Mouse (Mus musculus) forebrain, embryonic 10.5 days (tissue): ENCODE data around the gene Egfem1. TPM values are rescaled to one million over a fixed set of nuclear protein-coding genes. Genes with fewer than 3 reads are reported as not detected.

Experiments
- DNase-seq: peaks from one replicate; pipeline ENCODE4 v3.0.0-alpha.2; 2017; ENCODE audit warnings: low spot score; ENCODE audit errors: extremely low spot score
- H3K27ac ChIP-seq: fragments of 300-500 bp; sonication (generic); 2 replicates; pipeline ENCODE4 v1.5.1; 2016; ENCODE audit warnings: mild to moderate bottlenecking
- H3K27me3 ChIP-seq: fragments of 300-500 bp; sonication (generic); 2 replicates; pipeline ENCODE4 v1.6.1; 2016; ENCODE audit warnings: mild to moderate bottlenecking; ENCODE audit not compliant: poor library complexity, severe bottlenecking
- H3K36me3 ChIP-seq: fragments of 300-500 bp; sonication (generic); replicated peaks from 2 replicates; pipeline ENCODE4 v1.6.1; 2016; ENCODE audit warnings: mild to moderate bottlenecking, moderate library complexity
- H3K4me1 ChIP-seq: fragments of 300-500 bp; sonication (generic); 2 replicates; pipeline ENCODE4 v1.6.1; 2016
- H3K4me3 ChIP-seq: fragments of 300-500 bp; sonication (generic); 2 replicates; pipeline ENCODE4 v1.5.1; 2016; ENCODE audit warnings: mild to moderate bottlenecking, moderate library complexity
- H3K9me3 ChIP-seq: fragments of 300-500 bp; sonication (generic); 2 replicates; pipeline ENCODE4 v1.6.1; 2016; ENCODE audit warnings: mild to moderate bottlenecking, moderate library complexity
- WGBS: fragments of 180-500 bp; shearing (Covaris S2); methylation state at CpG from one replicate; pipeline ENCODE4 v1.1.7; 2016; 5-methylcytosine and 5-hydroxymethylcytosine counted together
- polyA plus RNA-seq: library from polyadenylated mRNA; unstranded; fragments of >200 nt; fragmentation: Nextera tagmentation; extraction: Ambion mirVana; gene quantifications from 2 replicates; pipeline ENCODE4 v1.2.1, GENCODE M21; 2016

The Egfem1 gene
- polyA plus RNA-seq, 1 experiment from 2014 or later = 4.0 TPM

- H3K4me3 ChIP-seq = no peak overlapping the region
- no peaks in the 10 kb centered on the region for H3K9me3 ChIP-seq
- H3K36me3 ChIP-seq = no peaks in the 10 kb centered on the region
- no peaks in the 10 kb centered on the region for H3K27me3 ChIP-seq
- WGBS = 58% methylated on average over 2 of the region's 2 CpGs
- no peak for DNase-seq
- H3K4me1 ChIP-seq = no peaks in the 10 kb centered on the region
- no peak overlapping the region for H3K27ac ChIP-seq
These were observed 147.9 kb downstream of the Egfem1 start for GRCm38 (mm10) chr3:29229712-29230111.

DNA sequence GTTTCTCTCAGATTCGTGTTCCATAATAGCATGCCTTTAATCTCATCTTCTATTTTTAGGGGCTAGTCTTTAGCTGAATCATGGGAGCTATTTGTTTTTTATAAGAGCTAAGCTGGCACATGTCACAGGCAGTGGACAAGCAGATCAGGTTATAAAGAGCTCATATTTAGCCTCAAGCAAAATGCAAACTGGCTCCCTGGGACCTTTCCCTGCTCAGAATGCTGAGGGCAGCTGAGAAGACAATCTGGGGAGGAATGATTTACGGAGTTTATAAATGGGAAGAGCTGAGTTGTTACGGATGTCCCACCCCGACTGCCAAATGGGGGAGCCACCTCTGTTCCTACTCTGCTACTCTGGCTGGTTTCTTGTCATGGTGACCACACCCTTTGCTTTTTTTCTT is 153.7 kb downstream of the Egfem1 start:
- Histone ChIP-seq H3K36me3 (no peaks in the 10 kb centered on the region), H3K4me1 (peaks cover 7% of the 10 kb centered on the region), H3K27ac (no peak overlapping the region), H3K4me3 (no peak overlapping the region), H3K9me3 (no peaks in the 10 kb centered on the region), H3K27me3 (no peaks in the 10 kb centered on the region)
- DNase-seq = no peak
- WGBS = 83% methylated on average over 4 of the region's 4 CpGs

DNA sequence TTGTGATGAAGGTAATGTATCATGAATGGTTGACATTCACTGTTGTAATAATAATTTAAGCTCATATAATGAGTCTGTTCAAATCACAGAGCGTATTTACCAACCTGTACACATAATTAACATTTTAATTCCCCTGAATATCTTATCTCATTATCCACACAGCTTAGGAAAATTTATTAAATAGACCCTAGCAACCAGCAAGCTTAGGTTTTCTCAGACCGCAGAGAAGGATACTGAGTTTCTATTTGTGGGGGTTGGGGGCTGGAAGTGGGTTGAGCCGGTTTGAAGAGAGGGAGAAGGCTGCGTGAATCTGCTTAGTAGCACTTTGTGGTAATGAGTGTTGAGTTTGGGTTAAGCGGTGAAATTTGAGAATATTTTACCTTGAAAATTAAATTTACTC is 154.7 kb downstream of the Egfem1 start:
- Histone ChIP-seq H3K4me3 (no peak overlapping the region), H3K36me3 (no peaks in the 10 kb centered on the region), H3K27me3 (no peaks in the 10 kb centered on the region), H3K4me1 (peaks cover 7% of the 10 kb centered on the region), H3K27ac (no peak overlapping the region), H3K9me3 (no peaks in the 10 kb centered on the region)
- WGBS = 92% methylated on average over 5 of the region's 5 CpGs
- DNase-seq = no peak

DNA sequence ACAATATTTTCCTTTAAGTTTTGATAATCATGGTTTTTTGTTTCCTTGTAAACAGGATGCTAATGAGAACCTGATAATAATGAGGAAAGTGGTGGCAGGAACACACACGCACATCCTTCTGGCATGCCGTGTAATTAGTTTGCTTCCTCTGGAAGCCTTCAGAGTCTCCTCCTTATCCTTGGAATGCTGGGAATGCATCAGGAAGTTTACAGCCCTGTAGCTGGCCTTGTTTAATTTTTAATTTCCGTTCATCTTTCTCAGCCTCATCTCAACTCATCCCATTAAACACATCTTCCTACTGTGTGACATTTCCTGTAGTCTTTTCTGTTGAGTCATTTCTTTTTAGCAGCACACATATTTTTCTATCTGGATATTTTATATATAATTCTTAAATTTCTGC is 161.8 kb downstream of the Egfem1 start:
- H3K27ac ChIP-seq = no peak overlapping the region
- no peak overlapping the region for H3K4me3 ChIP-seq
- H3K9me3 ChIP-seq = no peaks in the 10 kb centered on the region
- 66% methylated on average over 3 of the region's 3 CpGs for WGBS
- no peaks in the 10 kb centered on the region for H3K36me3 ChIP-seq
- no peak for DNase-seq
- H3K4me1 ChIP-seq = 0 out of 2 replicates have a peak, but pooled peaks cover 3% of the 10 kb centered on the region
- H3K27me3 ChIP-seq = no peaks in the 10 kb centered on the region

- WGBS = 72% methylated on average over 4 of the region's 4 CpGs
- no peak overlapping the region for H3K4me3 ChIP-seq
These were observed 209.8 kb downstream of the Egfem1 start for GRCm38 (mm10) chr3:29291633-29292032.

GRCm38 (mm10) chr3:29292251-29292650 is 210.4 kb downstream of the Egfem1 start:
- H3K27ac ChIP-seq = peak overlapping the region; percentile 58; the same call in 1 of the 2 replicates
- no peaks in the 10 kb centered on the region for H3K36me3 ChIP-seq
- peaks cover 27% of the 10 kb centered on the region for H3K4me1 ChIP-seq
- WGBS = 48% methylated on average over 3 of the region's 3 CpGs
- H3K4me3 ChIP-seq = no peak overlapping the region
- no peaks in the 10 kb centered on the region for H3K9me3 ChIP-seq
- DNase-seq = no peak
- no peaks in the 10 kb centered on the region for H3K27me3 ChIP-seq

More at GRCm38 (mm10) chr3:29291633-29292032, 209.8 kb downstream of the Egfem1 start:
- Histone ChIP-seq H3K36me3 (no peaks in the 10 kb centered on the region), H3K9me3 (no peaks in the 10 kb centered on the region), H3K27me3 (no peaks in the 10 kb centered on the region), H3K4me1 (peaks cover 27% of the 10 kb centered on the region), H3K27ac (peak overlapping the region; percentile 58; the same call in 1 of the 2 replicates)
- no peak for DNase-seq

DNA sequence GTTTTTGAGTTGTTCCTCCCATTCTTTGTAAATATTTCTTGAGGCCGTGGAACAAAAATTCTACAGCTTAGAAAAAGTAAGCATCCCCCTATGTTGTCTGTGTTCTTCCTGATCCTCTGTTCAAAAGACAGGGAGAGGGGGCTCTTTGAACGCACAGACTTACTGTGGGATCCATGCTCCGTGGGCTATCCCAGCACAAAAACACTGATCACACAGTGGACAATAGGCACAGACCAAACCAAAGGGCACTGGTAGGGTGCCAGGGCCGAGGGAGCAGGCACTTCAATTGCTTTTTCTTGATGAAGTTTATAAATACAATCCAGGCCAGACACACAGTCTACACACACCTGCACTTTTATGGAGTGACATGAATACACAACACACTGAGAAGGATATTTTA is 211.4 kb downstream of the Egfem1 start:
- H3K27ac ChIP-seq = peak overlapping the region; percentile 74

DNA sequence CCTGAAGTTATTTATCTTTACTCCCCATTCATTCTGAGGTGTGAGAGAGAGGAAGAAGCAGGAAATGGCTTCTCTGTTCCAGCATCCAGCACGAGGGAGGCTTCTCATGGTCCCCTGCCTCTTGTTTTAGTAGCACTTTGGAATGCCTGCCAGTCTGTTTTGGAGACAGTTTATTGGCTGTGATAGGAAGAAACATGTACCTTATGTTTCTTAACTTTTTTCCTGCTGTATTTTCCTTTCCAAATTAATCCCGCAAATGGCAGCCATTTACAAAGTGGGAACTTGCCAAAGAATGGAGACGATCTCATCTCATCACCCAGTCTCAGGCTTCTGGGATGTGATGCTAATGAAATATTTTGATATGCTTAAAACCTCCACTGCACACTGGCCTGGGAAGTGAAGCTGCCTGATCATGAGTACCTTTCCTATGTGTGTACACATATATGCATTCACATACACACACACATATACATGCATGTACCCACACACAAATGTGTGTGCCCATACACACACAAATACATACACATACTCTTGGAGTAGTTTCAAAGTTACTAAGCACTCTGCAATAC is 260.5 kb downstream of the Egfem1 start:
- Histone ChIP-seq H3K36me3 (no peaks in the 10 kb centered on the region), H3K9me3 (no peaks in the 10 kb centered on the region), H3K4me1 (peaks cover 15% of the 10 kb centered on the region; the same call in 1 of the 2 replicates), H3K4me3 (no peak overlapping the region), H3K27me3 (no peaks in the 10 kb centered on the region), H3K27ac (no peak overlapping the region)
- DNase-seq = no peak
- WGBS = 83% methylated on average over 3 of the region's 3 CpGs

More for the DNA sequence above, 211.4 kb downstream of the Egfem1 start:
- DNase-seq = no peak
- Histone ChIP-seq H3K9me3 (no peaks in the 10 kb centered on the region), H3K4me1 (peaks cover 27% of the 10 kb centered on the region), H3K4me3 (no peak overlapping the region), H3K27me3 (no peaks in the 10 kb centered on the region), H3K36me3 (no peaks in the 10 kb centered on the region)
- 49% methylated on average over 4 of the region's 4 CpGs for WGBS

DNA sequence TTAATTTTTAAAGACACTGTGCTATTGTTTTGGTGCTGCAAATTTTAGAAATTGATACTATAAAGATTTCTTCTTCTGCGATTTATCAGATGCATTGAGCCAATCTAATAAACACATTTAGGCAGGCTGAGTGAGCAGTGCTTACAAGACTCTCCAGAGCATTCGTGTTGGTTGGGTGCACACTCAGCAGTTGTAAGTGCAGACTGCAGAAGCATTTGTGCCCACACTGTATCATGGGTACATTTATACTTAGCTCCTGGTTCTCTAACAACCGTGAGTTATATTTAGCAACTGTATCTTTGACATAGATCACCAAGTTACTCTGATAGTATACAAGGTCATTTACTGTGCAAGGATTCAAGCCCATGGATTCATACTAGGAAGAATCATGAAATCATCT is 264.0 kb downstream of the Egfem1 start:
- no peak overlapping the region for H3K4me3 ChIP-seq
- 79% methylated on average over 3 of the region's 3 CpGs for WGBS
- no peak for DNase-seq
- H3K27me3 ChIP-seq = no peaks in the 10 kb centered on the region
- H3K4me1 ChIP-seq = peaks cover 21% of the 10 kb centered on the region
- no peak overlapping the region for H3K27ac ChIP-seq
- H3K9me3 ChIP-seq = no peaks in the 10 kb centered on the region
- no peaks in the 10 kb centered on the region for H3K36me3 ChIP-seq

- WGBS = 72% methylated on average over 8 of the region's 8 CpGs
- DNase-seq = no peak
These were observed 285.1 kb downstream of the Egfem1 start for GRCm38 (mm10) chr3:29366907-29367306.

DNA sequence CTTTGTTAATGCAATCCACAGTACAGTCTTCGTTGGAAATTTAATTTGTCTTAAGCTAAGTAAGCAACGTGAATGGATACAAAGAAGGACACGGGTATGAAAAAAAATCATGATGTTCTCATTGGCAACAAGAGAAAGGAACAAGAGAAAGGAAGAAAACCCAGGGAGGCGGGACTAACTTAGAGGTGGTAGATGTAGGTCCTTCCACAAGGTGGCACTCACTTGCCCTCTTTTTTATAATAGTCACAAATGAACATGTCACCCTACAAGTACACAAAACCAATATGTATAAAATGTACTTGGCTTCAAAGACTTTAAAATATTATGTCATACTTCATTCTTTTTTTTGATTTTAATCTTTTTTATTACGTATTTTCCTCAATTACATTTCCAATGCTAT is 288.7 kb downstream of the Egfem1 start:
- H3K9me3 ChIP-seq = no peaks in the 10 kb centered on the region
- no peaks in the 10 kb centered on the region for H3K4me1 ChIP-seq
- no peak overlapping the region for H3K27ac ChIP-seq
- H3K4me3 ChIP-seq = no peak overlapping the region
- WGBS = 72% methylated on average over 5 of the region's 5 CpGs
- no peak for DNase-seq
- no peaks in the 10 kb centered on the region for H3K27me3 ChIP-seq
- H3K36me3 ChIP-seq = no peaks in the 10 kb centered on the region

More at GRCm38 (mm10) chr3:29366907-29367306, 285.1 kb downstream of the Egfem1 start:
- Histone ChIP-seq H3K4me1 (no peaks in the 10 kb centered on the region), H3K27me3 (no peaks in the 10 kb centered on the region), H3K4me3 (no peak overlapping the region), H3K36me3 (no peaks in the 10 kb centered on the region), H3K27ac (no peak overlapping the region), H3K9me3 (no peaks in the 10 kb centered on the region)

DNA sequence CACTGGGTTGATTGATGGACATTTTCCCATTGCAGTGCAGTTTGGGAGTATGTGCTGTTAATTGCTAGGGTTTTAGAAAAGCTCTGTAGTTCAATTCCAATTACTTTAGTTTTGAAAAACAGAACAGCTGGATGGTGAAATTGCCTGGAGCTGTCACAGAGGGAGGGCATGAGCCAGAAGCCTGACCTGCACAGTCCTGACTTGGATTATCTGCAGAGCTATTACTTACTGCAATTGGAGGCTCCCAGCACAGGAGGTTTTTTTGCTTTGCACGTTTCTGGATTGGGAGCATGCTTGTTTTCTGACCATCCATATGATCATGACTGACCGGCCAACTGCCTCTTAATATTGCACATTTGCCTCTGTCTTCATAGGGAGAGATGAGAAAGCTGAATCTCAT is 299.4 kb downstream of the Egfem1 start:
- peaks cover 18% of the 10 kb centered on the region for H3K4me1 ChIP-seq
- DNase-seq = no peak
- 73% methylated on average over 2 of the region's 2 CpGs for WGBS

GRCm38 (mm10) chr3:29399064-29399463 is 317.2 kb downstream of the Egfem1 start:
- H3K27me3 ChIP-seq = no peaks in the 10 kb centered on the region

More for the DNA sequence above, 299.4 kb downstream of the Egfem1 start:
- H3K9me3 ChIP-seq = no peaks in the 10 kb centered on the region
- H3K27ac ChIP-seq = 0 out of 2 replicates have a peak overlapping the region, but pooled peaks have one; percentile 20
- no peaks in the 10 kb centered on the region for H3K27me3 ChIP-seq
- no peaks in the 10 kb centered on the region for H3K36me3 ChIP-seq
- no peak overlapping the region for H3K4me3 ChIP-seq

More at GRCm38 (mm10) chr3:29399064-29399463, 317.2 kb downstream of the Egfem1 start:
- Histone ChIP-seq H3K4me3 (no peak overlapping the region), H3K9me3 (no peaks in the 10 kb centered on the region), H3K27ac (no peak overlapping the region), H3K36me3 (no peaks in the 10 kb centered on the region), H3K4me1 (no peaks in the 10 kb centered on the region)
- DNase-seq = no peak
- 93% methylated on average over 3 of the region's 3 CpGs for WGBS
